Mouse (Mus musculus): ENCODE measurements at regions not wholly inside any gene's neighbourhood (a gene's known extent, or its start where the extent isn't known, plus 50 kb on each side); places are given as distances from the start of the nearest gene placed in this dataset.

- no peak for DNase-seq
These were observed 109.2 kb upstream of the Serp2 start for GRCm38 (mm10) chr14:76665754-76666371.

- no peak for DNase-seq
These were observed 108.2 kb upstream of the Serp2 start for GRCm38 (mm10) chr14:76664586-76665508.

GRCm38 (mm10) chr14:76663816-76664215 is 107.1 kb upstream of the Serp2 start:
- DNase-seq = no peak

GRCm38 (mm10) chr14:76662871-76663270 is 106.2 kb upstream of the Serp2 start:
- peak; percentile 54 for DNase-seq

GRCm38 (mm10) chr14:76660906-76661305 is 104.2 kb upstream of the Serp2 start:
- no peak for DNase-seq

GRCm38 (mm10) chr14:76658952-76659502 is 102.3 kb upstream of the Serp2 start:
- DNase-seq = no peak

GRCm38 (mm10) chr14:76657784-76658610 is 101.3 kb upstream of the Serp2 start:
- peak; percentile 70 for DNase-seq

- peak; percentile 46 for DNase-seq
These were observed 100.7 kb upstream of the Serp2 start for GRCm38 (mm10) chr14:76657375-76657774.

- DNase-seq = peak; percentile 57
These were observed 95.9 kb upstream of the Serp2 start for GRCm38 (mm10) chr14:76652356-76653126.

GRCm38 (mm10) chr14:76651096-76651495 is 94.4 kb upstream of the Serp2 start:
- DNase-seq = no peak

GRCm38 (mm10) chr14:76649927-76650326 is 93.2 kb upstream of the Serp2 start:
- no peak for DNase-seq

- DNase-seq = no peak
These were observed 88.0 kb upstream of the Serp2 start for GRCm38 (mm10) chr14:76644716-76645115.

GRCm38 (mm10) chr14:76641752-76642529 is 85.3 kb upstream of the Serp2 start:
- DNase-seq = no peak

GRCm38 (mm10) chr14:76633170-76633569 is 76.5 kb upstream of the Serp2 start:
- no peak for DNase-seq

- no peak for DNase-seq
These were observed 76.1 kb upstream of the Serp2 start for GRCm38 (mm10) chr14:76632763-76633162.

GRCm38 (mm10) chr14:76631740-76632139 is 75.1 kb upstream of the Serp2 start:
- no peak for DNase-seq

- DNase-seq = no peak
These were observed 74.5 kb upstream of the Serp2 start for GRCm38 (mm10) chr14:76631181-76631580.

GRCm38 (mm10) chr14:76629913-76630478 is 73.3 kb upstream of the Serp2 start:
- DNase-seq = no peak

GRCm38 (mm10) chr14:76628182-76628892 is 71.6 kb upstream of the Serp2 start:
- DNase-seq = no peak

Data from lung, postnatal 36 days (tissue).